Mouse (Mus musculus) liver, postnatal 0 days (tissue): Measurements from ENCODE around the gene Idi2.
"Not testable (repeated sequence)": the region's sequence is repeated elsewhere in the genome, so short reads cannot be mapped to it uniquely, and the experiment has no call there.

Experiments
- CTCF ChIP-seq: sonication (generic); IDR thresholded peaks from 2 replicates; pipeline ENCODE4 v1.5.1; 2016; ENCODE audit warnings: antibody characterized with exemption, low read depth
- EP300 ChIP-seq: IDR thresholded peaks from 2 replicates; pipeline ENCODE4 v1.6.1; 2016; ENCODE audit warnings: antibody characterized with exemption, low read depth, mild to moderate bottlenecking

DNA sequence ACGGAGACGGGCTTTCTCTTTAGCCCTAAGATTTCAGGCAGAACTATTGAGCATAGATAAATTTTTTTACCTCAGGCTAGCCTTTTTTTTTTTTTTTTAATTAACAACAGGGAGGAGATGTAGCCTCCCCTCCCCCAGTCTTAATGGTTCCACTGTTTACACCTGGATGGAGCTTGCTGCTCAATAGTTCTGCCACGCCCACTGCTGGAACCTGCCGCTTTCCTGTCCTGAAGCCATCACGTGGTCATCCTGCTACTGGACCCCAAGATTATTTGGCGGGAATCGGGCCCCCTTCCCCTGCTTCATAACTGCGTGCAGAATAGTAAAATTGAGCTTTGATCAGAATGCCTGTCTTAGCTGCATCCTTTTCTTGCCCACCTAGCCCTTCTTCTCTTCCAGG is 38.8 kb upstream of the Idi2 start:
- TF ChIP-seq EP300, CTCF: not testable (repeated sequence)
